Mouse (Mus musculus): Measurements from ENCODE around the gene Necab3. TPM values are rescaled to one million over a fixed set of nuclear protein-coding genes. Genes with fewer than 3 reads are reported as not detected.

Necab3 gene
- total RNA-seq, 2 experiments from 2014 or later: 0.33 to 0.36 TPM

GRCm38 (mm10) chr2:154522334-154522733, 36.4 kb downstream of the Necab3 start:
- H3K4me3 ChIP-seq: no peak overlapping the region
- DNase-seq: no peak
- H3K27ac ChIP-seq: no peak overlapping the region
- intact Hi-C loops (cut with DNase I): no loop called here
- no peak for TF ChIP-seq CTCF (IDR thresholded peaks at IDR 0.05)

GRCm38 (mm10) chr2:154521449-154521848, 37.2 kb downstream of the Necab3 start:
- intact Hi-C loops (cut with DNase I): no loop called here
- no peak overlapping the region for H3K27ac ChIP-seq
- H3K4me3 ChIP-seq: no peak overlapping the region
- TF ChIP-seq CTCF (IDR thresholded peaks at IDR 0.05): no peak
- no peak for DNase-seq

DNA sequence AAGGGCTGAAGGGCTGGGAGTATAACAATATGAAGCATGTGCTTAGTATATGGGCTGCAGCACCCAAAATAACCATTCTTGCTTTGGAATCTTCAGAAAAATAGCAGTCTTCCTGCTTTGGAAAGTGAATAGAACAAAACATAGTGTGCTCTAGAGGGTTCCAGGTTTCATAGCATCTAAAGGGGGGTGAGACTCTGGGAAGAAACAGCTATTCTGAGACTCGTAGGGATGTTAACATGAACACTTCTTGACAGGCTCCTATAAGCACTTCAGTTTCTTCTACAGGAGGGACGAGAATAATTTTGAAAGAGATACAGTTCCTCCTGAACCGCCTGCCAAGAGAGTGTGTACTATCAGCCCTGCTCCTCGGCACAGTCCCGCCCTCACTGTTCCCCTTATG, 41.3 kb downstream of the Necab3 start:
- Histone ChIP-seq H3K4me3 (no peak overlapping the region), H3K27ac (no peak overlapping the region)
- intact Hi-C loops (cut with DNase I): no loop called here
- TF ChIP-seq CTCF (IDR thresholded peaks at IDR 0.05): no peak
- no peak for DNase-seq

DNA sequence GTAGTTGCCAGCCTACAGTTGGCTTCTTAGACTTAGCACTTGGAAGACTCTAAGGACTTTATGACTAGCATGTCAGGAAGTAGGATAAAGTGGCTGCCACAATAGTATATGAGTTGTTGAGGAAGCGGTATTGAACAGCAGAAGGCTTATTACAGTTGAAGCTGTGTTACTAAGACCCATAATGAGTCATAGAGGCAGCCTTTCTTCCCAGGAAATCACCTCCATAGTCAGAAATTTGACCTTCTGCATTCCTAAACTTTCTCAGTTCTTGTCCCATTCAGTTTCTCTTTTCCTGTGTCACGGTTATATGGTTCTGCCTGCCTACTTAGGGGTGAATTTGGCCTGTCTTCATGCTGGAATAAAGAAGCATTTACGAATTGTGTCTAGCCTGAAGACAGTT, 41.7 kb downstream of the Necab3 start:
- TF ChIP-seq CTCF (IDR thresholded peaks at IDR 0.05): no peak
- Histone ChIP-seq H3K4me3 (no peak overlapping the region), H3K27ac (no peak overlapping the region)
- DNase-seq: no peak
- intact Hi-C loops (cut with DNase I): no loop called here

- intact Hi-C loops (cut with DNase I): no loop called here
- no peak for DNase-seq
- no peak overlapping the region for H3K27ac ChIP-seq
- TF ChIP-seq CTCF (IDR thresholded peaks at IDR 0.05): no peak
- no peak overlapping the region for H3K4me3 ChIP-seq
Observed at GRCm38 (mm10) chr2:154510141-154510540, 48.5 kb downstream of the Necab3 start.

- no peak for TF ChIP-seq CTCF (IDR thresholded peaks at IDR 0.05)
- no peak overlapping the region for H3K4me3 ChIP-seq
- peak overlapping the region; percentile 75 for H3K27ac ChIP-seq
- intact Hi-C loops (cut with DNase I): loop anchor here (1.0 kb wide), 1 partner anchor 91 kb away; no protein-coding TSS in a partner anchor
- DNase-seq: no peak
Observed at GRCm38 (mm10) chr2:154508450-154508849, 50.2 kb downstream of the Necab3 start.

- DNase-seq: peak; percentile 55
- intact Hi-C loops (cut with DNase I): loop anchor here (1.0 kb wide), 1 partner anchor 90 kb away; no protein-coding TSS in a partner anchor
- peak; percentile 42 for TF ChIP-seq CTCF (IDR thresholded peaks at IDR 0.05)
- Histone ChIP-seq H3K27ac (peak overlapping the region; percentile 75), H3K4me3 (no peak overlapping the region)
Observed at GRCm38 (mm10) chr2:154507566-154508283, 51.0 kb downstream of the Necab3 start.

DNA sequence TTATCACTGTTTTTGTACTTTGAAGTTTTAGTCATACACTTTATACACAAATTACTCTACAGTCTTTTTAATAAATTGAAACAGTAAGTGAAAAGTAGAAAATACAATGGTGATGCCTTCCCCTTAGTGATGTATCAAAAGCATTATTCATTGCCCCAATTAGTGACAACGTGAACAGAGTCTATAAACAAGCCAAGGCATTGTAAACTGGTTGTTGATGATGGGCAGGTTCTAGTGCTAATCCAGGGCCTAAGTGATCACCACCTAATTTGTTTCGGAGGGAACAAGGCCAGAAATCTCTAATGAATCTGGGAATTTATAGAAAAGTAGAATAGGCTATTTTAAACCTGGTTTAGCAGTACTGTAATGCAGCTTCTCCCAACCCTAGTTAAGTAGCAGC, 51.6 kb downstream of the Necab3 start:
- Histone ChIP-seq H3K4me3 (no peak overlapping the region), H3K27ac (peak overlapping the region; percentile 75)
- DNase-seq: no peak
- no peak for TF ChIP-seq CTCF (IDR thresholded peaks at IDR 0.05)
- intact Hi-C loops (cut with DNase I): no loop called here

DNA sequence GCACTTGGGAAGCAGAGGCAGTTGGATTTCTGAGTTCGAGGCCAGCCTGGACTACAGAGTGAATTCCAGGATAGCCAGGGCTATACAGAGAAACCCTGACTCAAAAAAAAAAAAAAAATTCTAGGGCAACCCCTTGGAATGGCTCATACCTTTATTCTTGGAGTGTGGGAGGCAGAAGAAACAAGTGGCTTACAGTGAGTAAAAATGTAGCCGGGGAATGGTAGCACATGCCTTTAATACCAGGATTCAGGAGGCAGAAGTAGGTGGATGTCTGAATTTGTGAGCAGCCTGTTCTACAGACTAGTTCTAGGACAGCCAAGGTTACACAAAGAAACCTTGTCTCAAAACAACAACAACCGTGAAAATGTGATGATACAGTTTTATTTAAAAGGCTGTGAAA, 57.9 kb downstream of the Necab3 start:
- H3K4me3 ChIP-seq: no peak overlapping the region
- intact Hi-C loops (cut with DNase I): no loop called here
- H3K27ac ChIP-seq: no peak overlapping the region
- DNase-seq: no peak
- no peak for TF ChIP-seq CTCF (IDR thresholded peaks at IDR 0.05)

DNA sequence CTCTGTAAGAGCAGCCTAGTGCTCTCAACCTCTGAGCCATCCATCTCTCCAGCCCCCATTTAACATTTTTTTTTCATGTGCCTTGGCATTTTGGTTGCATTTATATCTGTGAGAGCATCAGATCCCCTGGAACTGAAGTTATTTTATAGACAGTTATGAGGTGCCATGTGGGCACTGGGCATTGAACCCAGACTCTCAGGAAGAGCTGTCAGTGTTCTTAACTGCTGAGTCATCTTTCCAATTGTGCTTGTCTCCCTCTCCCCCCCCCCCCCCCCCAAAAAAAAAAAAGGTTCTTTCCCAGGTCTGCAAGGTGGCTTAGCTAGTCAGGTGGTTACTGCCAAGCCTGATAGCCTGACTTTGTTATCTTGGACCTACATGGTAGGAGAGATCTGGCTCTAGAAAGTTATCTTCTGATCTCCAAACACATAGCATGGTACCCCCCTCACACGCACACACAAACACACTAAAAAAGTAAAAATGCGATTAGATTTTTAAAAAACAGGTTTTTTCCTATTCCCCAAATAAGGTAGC, 58.9 kb downstream of the Necab3 start:
- Histone ChIP-seq H3K4me3 (no peak overlapping the region), H3K27ac (no peak overlapping the region)
- intact Hi-C loops (cut with DNase I): no loop called here
- TF ChIP-seq CTCF (IDR thresholded peaks at IDR 0.05): no peak
- DNase-seq: no peak

GRCm38 (mm10) chr2:154498571-154498970, 60.1 kb downstream of the Necab3 start:
- DNase-seq: no peak
- Histone ChIP-seq H3K4me3 (no peak overlapping the region), H3K27ac (peak overlapping the region; percentile 16; the same call in 1 of the 2 replicates)
- intact Hi-C loops (cut with DNase I): no loop called here
- TF ChIP-seq CTCF (IDR thresholded peaks at IDR 0.05): no peak

DNA sequence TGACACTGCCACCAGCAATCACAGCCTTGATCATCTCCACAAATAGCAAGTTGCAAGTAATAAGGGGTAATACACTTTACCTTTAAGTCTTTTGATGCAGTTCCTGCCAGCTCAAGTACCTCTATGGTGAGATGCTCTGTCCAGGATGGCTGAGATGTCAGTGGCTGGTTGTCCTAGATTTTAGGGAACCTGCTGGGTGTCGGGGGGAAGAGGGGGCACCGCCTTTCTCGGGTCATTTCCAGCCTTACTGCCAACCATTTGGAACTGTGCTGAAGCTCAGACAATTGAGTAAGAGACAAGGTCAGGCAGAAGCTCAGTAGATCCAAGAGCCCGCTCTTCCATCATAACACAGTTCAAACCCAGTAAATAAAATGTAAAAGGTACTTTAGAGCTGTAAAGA, 63.7 kb downstream of the Necab3 start:
- H3K27ac ChIP-seq: no peak overlapping the region
- TF ChIP-seq CTCF (IDR thresholded peaks at IDR 0.05): no peak
- no peak overlapping the region for H3K4me3 ChIP-seq
- DNase-seq: no peak
- intact Hi-C loops (cut with DNase I): no loop called here

Other genes starting within 250 kb of the Necab3 start
- 10 to 100 TPM; 14.5 to 15.3 TPM for gene Cdk5rap1, start 185.9 kb downstream of the Necab3 start, total RNA-seq (2021)
- 100 to 1,000 TPM; 245 to 247 TPM for gene Snta1, start 150.8 kb downstream of the Necab3 start, total RNA-seq (2021)
- 10 to 100 TPM; 13.4 to 17.9 TPM for gene Cbfa2t2, start 122.4 kb downstream of the Necab3 start, total RNA-seq (2021)
- gene 1700003F12Rik, start 11.8 kb downstream of the Necab3 start, total RNA-seq (2021): not detected
- gene Actl10, start 7.1 kb downstream of the Necab3 start, total RNA-seq (2021): not detected
- under 1 TPM; 0.28 to 0.64 TPM for gene E2f1, start 11.0 kb upstream of the Necab3 start, total RNA-seq (2021)
- 10 to 100 TPM; 10.1 to 15.8 TPM for gene Pxmp4, start 44.8 kb upstream of the Necab3 start, total RNA-seq (2021)
- gene Zfp341, start 54.4 kb upstream of the Necab3 start, total RNA-seq (2021): 1 to 10 TPM; 2.6 to 3.5 TPM
- not detected for gene 4930519P11Rik, start 54.5 kb upstream of the Necab3 start, total RNA-seq (2021)
- gene Chmp4b, start 92.8 kb upstream of the Necab3 start, total RNA-seq (2021): 100 to 1,000 TPM; 111 to 119 TPM
- gene Gm14214, start 211.1 kb upstream of the Necab3 start, total RNA-seq (2021): not detected
- 10 to 100 TPM; 62.5 to 70.7 TPM for gene Raly, start 232.2 kb upstream of the Necab3 start, total RNA-seq (2021)
- gene a, start 232.5 kb upstream of the Necab3 start, total RNA-seq (2021): not detected